Mouse (Mus musculus) layer of hippocampus, postnatal 36 days (tissue): ENCODE measurements around the gene Zfp444. TPM values are rescaled to one million over a fixed set of nuclear protein-coding genes. Genes with fewer than 3 reads are reported as not detected.

Experiments
- DNase-seq, 2 experiments: peaks; one replicate each; pipeline ENCODE4 v3.0.0; 2022
- total RNA-seq, 2 experiments: library from RNA; stranded (reverse); gene quantifications; 2 replicates each; pipeline ENCODE4 v1.2.3; 2021

The Zfp444 gene
- 10 to 100 TPM; 52.7 to 60.6 TPM for total RNA-seq

DNA sequence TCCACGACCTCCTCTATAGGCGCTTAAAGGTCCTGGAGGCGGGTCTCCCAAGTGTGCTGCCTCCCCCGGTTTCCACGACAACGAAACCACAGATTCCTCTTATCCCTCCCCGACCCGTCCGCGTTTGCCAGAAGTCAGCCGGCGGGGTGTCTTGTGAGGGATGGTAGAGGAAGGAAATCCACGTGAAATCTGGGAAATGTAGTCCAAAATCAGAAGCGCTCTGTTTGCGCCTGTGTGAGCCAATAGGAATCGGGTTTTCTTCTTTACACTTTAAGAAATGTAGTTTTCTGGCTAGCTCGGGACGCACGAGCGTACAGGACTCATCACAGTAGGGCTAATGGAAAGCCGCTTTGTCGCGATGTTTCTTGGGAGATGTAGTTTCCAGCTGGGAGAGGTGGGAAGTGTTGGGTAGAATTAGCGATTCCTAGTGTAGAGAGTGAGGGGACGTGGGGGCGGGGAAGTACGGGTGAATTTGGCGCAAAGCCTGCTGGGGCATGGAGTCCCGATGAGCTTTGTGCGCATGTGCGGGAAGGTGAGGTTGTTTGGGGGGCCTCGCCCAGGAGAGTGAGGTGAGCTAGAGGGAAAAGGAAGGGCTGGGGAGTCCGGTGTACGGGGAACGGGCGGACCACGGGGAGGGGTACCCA, at the start of gene Zfp444:
Zfp444 (plus strand) TSS at position 221 of the 644 bp plus-strand sequence.
- peak; percentile 99 to 100 for DNase-seq

DNA sequence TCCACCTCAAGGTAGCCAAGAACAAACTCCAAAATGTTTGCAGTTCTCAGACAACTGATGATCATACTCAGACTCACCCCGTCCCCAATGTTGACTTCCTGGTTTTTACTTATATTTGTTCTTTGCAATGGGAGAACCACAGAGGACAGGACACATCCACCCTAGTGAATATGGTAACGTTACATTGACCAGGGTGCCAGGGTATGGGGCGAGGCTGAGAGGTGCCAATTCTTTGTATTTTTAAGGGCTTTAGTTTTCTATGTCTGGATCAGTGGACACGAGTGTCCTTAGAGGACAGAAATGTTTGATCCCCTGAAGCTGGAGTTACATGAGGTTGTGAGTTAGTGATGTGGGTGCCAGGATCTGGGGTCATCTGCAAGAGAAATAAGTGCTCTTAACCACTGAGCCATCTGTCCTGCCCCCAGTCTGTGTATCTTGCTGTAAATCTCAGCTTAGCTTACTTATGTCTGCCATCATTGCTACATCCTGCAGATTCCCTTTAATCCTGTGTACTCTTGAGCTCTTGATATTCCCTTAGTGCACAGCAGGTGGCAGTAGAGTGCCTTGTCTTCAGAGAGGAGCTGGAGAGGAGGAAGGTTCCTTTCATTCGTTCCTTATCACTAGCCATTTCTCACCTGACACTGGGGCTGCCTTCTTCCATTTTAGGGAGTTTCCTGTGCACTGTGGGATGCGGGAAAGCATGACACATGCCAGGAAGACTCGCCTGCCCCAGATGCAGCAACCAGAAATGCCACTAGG, 45.2 kb upstream of the Zfp444 start:
- DNase-seq: peak; percentile 64 to 77

DNA sequence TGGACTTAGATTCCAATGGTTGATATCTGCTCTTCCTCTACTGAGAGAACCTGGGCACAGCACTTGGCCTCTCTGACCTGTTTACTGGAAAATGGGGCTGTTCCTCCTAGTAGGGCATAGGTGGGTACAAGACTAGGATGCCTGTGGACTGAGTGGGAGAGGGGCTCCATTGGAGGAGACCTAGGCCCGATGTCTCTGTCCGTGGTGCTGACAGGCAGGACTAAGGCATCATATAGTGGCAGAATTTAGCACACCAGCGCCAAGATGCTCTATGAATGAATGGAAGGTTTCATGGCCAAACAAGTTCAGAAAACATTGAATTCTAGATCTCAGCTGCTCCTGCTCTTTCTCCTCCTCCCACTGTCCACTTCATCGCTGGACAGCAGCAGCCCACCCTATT, 41.7 kb upstream of the Zfp444 start:
- no peak for DNase-seq

DNA sequence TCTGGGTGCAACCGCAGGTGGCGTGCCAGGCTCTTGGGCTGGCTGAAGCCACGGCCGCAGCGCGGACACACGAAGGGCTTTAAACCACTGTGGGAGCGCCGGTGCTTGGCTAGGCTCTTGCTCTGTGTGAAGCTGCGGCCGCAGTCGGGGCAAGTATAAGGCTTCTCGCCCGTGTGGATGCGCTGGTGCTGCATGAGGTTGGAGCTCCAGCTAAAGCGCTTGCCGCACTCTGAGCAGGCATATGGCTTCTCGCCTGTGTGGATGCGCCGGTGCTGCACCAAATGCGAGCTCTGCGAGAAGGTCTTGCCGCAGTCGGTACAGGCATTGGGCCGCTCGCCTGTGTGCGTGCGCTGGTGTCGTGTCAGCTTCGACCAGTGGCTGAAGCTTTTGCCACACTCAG, 39.4 kb upstream of the Zfp444 start:
- no peak for DNase-seq

DNA sequence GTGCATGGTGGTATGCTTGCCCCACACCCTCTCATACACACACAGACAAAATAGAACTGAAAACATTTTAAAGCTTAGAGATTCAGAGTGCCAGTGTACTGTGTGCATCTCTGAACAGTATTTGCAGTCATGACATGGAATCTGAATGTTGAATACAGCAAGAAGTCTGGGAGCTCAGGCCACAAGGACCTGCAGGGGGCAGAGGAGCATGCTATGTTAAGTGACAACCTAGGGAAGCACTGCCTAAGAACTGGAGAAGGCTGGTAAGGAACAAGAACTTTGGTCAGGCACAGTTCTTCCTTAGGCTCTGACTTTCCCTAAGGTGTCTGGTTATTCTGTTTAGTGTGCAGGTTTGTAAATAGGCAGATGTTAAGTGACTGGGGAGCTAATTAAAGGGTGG, 35.5 kb upstream of the Zfp444 start:
- no peak for DNase-seq

DNA sequence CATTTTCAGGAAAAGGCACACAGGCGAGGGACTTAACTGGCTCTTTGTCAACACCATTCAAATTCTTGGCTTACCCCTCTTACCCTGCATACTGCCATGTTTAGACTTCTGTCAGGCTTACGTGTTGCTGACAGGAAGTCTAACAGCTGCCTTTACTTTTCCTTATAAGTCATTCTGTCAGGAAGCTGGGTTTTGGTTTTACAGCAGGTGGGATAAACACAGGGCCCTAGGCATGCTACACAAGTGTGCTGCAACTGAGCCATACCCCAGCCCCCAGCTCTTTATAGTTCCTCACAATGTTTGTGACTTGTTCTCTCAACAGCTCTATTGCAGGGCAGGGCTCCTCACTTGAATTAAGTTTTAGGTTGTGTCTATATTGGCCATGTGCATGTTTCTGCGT, 32.7 kb upstream of the Zfp444 start:
- DNase-seq: no peak

DNA sequence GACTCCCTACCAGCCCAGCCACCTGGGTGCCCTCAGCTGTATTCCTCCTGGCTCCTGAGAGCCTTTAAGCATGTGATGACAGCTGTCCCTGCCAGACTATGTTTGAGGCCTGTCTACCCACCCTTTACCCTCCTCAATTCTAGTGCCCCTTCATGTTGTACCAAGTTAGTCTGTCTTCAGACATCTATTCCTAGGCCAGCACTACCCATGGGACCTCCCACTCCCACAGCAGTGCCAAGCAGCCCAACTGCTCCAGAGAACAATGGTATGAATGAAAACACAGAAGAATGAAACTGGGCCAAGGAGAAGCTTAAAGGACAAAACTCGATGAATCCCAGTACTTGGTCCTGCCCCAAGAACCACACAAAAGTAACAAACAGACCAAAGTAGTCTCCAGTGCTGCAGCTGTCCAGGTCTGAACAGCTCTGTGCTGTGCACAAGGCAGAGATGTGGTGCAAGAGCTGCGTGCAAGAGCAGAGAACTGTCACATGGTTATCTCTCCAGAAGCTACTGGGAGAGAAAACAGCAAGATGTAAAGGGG, 28.0 kb upstream of the Zfp444 start:
- DNase-seq: no peak

DNA sequence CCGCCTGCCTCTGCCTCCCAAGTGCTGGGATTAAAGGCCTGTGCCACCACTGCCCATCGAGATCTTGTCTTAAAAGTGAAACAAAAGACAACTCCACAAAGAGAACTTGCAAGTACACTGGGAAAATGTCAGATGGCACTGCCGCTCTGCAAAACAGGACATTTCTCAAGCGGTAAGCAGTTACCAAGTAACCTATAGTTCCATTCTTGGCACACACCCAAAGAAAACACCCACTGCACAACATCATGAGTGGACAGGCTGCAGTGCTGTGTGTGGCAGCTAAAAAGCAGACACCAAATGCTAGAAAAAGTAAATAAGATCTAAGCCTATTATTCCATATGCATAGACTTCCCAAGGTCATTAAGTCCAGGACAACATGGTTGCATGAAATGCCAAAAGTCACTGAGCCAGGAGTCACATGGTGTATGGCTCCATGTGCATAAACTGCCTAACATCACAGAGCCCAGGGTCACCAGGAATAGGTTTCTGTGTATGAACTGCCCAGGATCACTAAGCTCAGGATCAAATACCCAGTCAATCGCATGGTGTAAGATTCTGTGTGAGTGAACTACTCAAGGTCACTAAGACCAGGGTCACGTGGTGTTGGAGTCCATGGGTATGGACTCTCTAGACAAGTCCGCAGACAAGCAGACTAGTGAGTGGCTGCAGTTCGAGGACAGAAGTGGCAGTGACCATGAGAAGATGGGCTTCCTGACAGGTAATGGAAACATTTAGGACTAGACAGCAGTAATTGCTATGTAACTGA, 26.4 kb upstream of the Zfp444 start:
- DNase-seq: no peak

DNA sequence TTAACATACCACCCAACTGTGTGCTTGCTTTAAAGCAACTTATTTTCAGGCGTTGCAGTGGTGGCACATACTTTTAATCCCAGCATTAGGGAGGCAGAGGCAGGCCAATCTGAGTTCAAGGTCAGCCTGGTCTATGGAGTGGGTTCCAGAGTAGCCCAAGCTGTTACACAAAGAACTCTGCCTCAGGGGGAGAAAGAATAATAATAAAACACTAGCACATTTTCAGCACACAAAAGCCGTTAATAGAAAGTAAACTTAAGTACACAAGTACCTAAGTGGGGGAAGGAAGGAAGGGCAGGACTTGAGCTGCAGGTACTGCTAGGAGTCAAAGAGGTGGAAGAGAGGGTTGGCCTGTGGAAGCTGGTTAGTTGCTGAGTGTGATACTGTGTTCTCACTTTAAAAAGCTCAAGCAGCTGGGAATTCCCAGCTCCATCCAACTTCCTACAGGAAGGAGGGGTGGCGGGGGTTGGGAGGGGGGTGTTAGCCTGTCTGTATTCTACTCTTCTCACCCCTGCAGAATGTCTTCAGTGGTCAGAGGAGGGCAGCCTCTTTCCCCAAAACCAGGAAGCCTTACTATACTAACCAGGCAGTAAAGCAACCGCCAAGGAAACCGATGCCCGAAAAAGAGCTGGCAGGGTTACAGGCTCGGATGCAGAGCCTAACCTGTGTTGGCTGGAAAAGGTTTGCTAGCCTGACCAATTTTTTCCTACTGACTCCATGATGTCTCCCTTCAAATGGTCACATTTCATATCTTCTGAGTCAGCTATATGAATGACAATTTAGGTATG, 25.6 kb upstream of the Zfp444 start:
- DNase-seq: no peak

DNA sequence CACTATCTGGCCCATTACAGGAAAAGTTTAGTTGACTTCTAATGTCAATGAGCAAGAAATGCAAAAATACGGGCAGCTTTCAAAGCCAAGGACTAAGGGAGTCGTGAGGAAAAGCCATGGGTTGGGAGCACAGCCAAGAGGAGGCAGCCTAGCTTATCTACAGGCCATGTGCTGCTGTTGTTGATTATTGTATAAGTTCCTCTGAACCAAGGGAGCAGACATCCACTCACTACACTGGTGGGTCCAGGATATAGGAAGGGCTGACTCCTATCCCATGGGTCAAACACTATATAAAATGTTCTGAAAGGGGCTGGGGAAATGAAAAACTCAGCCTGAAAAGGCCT, 25.1 kb upstream of the Zfp444 start:
- DNase-seq: no peak

DNA sequence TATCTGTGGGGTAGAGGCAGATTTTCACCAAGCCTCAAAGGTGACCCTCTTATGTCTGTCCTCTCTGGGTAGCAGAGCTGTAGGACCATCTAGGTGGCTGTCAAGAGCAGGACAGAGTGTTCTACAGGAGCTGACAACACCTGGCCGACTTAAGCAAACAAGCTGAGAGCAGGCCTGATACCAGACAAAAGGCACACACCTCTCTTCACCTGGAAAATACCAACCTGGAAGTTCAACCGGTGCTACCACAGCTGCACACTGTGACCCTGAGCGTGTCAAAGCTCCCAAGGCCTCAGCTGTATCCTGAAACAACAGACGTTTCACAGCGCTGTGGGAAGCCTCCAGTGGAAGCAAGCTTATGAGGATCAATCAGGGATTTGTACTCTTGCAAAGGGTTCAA, 24.3 kb upstream of the Zfp444 start:
- no peak for DNase-seq

DNA sequence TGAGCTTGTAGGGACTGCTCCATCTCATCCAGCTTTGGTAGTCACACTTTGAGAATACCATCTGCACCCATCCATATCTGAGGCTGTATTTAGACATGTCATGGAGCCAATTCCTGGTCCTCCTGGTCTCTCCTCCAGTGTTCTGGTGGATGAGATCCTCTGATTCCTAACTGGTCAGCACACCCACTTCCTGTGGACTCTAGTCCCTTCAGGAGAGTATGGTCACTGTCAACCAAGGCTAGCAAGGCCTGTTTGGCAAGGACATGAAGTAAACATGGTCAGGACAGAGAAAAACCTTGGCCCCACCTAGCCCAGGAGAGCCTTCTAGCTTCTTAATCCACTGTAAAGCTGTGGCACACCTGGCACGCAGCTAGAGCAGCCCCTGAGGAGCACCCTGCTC, 20.8 kb upstream of the Zfp444 start:
- DNase-seq: no peak

DNA sequence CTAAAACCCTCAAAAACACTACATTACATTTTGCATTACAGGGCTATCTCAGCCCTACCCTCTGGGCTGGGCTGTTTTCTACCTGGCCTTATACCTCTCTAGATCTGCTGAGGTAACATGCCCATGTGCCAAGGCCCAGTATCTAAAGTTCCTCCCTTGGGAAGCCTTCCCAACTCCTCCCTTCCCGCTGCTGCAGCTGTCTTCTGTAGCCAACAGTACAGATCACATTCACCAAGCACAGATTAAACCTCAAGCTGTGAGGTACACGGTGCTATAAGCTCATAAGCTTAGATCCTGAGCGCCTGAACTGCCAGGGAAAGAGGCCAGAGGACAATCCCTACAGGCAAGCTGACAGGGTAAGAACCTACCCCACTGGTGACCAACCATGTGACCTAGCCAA, 20.0 kb upstream of the Zfp444 start:
- no peak for DNase-seq

DNA sequence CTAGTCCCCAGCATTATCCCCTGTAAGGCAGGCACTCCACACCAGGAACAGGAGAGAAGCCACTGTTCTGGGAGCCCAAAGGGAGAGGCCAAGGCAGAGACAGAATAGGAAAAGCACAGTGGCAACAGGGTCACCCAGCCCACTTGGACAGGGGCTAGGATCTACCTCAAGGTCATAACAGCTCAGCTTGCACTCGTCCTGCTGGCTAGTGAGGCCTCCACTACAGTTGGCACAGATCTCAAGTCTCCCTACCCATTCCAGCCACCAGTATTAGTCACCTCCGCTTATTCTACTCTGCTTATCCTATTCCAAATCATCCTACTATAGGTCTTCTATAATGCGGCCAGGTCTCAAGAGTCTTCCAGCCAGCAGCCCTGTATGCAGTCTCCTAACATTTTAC, 18.9 kb upstream of the Zfp444 start:
- no peak for DNase-seq

DNA sequence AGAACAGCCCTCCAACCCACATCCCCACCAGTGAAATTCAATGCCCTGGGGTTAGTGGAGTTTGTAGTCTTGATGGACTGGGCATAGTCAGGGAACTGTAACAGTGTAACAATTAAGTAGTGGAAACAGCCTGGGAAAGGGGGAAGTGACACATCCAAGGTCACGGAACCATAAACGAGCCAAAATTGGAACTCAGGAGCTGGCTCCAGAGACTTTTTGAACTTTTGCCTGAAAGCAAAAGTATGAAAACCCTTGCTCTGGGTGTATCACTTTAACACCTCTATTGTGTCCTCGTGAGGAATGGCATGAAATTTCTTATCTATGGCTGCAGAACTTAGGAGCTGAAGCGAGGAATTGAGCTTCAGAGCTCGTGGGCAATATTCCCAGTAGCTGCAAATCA, 17.9 kb upstream of the Zfp444 start:
- no peak for DNase-seq

DNA sequence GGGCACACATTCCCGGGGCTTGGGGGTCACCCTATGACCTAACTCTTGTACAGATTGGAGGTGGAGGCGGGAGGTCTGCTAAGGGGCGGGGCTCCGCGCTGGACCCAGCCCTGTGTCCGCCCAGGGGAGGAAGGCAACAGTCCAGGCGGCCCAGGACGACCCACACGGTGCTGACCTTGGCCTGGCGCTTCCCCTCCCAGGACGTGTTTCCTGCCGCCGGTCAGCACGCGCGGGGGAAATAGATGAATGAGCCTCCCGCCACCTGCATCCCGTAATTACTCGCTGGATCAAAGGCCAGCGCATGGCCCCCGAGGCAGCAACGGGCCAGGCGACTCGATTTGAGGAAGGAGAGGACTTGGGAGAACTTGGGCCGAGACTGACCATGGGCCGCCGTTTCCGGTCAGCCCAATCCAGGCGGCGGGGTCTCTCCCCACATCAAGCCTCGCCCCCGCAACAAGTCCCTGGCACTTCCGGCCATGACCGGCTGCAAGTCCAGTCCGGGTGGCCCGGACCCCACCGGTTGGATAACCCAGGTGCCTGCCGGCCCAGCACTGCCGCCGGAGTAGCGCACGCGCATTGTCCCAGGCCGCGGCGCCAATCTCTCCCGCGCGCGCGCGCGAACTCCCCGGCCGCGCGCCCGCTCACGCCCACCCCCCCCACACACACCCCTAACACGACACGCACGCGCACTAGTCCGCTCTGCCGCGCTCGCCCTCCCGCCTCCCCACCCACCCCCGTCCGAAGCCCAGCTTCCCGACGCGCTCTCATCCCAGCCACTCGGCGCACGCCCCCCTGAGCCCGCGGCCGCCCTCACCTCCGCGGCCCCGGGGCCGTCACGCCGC, 16.8 kb upstream of the Zfp444 start:
- DNase-seq: peak; percentile 80 to 81

DNA sequence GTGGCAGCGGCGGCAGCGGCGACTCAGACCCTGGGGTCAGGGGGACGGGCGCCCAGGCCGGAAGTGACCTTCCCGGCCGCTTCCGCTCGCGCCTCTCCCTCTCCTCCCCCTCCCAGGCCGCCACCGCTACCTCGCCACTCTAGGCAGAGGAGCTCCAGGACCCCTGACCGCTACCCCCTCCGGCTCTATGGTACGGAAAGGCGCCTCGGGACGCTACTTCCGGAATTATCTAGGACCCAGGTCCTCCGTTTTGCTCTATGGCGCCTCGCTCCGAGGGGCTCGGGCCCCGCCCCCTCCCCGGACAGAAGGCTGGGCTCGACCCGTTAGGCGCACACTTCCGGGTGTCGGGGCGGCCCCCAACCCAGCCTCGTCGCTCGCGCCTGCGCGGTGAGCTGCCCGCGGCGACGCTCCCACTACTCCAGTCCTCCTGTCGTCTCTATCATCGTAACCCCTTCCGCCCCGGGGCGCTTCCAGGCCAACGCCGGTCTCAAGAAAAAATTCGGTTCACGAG, 16.1 kb upstream of the Zfp444 start, which contains the start of gene Zfp787:
Zfp787 (minus strand) TSS at position 97 of the 511 bp plus-strand sequence.
- peak; percentile 97 to 98 for DNase-seq

DNA sequence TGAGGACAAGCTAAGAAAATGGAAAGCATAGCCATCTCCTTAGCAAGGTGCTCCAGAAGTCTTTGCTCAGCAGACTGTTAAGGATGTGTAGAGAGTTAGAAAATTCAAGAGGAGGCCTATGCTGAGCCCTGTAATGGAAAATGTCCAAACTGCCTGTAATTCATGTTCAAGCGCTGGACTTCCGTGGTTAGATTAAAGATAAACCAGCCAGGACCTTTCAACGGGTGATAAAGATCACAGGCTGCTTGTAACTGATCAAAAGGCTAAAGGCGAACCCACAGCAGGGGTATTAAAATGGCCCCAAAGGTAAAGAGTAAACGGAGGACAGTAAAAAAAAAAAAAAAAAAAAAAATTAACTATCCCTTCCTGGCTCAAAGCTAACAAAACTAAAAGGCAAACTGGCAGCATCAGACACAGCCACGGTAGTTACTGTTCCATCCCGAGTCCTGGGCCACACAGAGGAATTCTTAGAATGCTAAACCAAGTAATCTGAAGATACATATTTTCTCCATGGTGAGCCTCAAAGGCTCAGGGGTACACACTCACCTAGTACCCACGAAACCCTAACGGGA, 15.0 kb upstream of the Zfp444 start:
- no peak for DNase-seq

DNA sequence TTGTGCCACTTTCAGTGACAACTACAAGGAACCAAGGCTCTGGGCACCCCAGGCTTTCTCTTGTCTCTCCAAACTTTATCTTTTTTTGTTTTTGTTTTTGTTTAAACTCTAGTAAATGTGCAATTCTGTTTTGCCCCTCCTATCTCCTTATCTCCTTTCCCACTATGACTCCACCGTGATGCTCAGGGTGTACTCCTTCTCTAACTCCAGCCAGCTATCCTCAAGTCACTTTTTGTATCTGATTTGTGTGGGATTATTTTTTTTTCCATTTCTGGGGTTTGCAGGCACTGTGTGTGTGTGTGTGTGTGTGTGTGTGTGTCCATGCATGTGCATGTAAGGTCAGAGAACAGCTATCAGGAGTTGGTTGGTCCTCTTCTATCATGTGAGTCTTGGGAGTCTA, 14.5 kb upstream of the Zfp444 start:
- DNase-seq: no peak

DNA sequence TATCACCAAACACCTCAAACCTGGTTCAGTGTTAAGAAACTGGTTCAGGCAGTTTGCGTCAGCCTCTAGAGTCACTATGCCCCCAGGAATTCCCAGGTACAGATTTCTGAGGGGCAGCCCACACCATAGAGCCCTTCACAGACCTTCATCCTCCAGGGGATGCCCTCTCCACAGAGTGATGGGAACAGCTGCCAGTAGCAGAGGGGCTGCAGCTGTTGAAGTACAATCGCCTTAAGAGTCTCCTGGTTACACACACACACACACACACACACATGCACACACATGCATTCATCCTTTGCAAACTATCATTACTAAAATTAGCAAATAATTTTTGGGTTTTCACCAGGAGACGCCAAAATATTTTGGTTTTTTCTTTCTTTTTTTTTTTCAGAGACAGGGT, 12.4 kb upstream of the Zfp444 start:
- no peak for DNase-seq

DNA sequence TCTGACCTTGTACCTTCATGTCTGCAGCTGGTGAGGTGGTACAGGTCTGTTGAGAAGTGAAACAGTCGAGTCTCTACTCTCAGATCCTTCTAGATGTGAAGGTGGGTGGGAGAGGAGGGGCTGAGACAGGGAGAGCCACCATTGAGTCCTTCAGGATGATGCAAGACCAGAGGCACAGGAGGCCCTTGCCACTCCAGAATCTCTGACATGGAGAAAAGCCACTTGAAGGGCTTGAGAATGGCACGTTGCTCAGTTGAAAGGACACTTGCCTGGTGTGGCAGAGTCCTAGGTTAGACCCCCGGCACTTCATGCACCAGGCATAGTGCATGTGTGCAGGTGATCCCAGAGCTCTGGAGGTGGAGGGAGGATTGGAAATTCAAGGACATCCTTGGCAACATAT, 10.5 kb upstream of the Zfp444 start:
- no peak for DNase-seq
